Mouse (Mus musculus) splenic B cell, adult 2 months (primary cell): ENCODE measurements at regions not wholly inside any gene's neighbourhood (a gene's known extent, or its start where the extent isn't known, plus 50 kb on each side); places are given as distances from the start of the nearest gene placed in this dataset.

Experiments
- DNase-seq: peaks from one replicate; pipeline ENCODE4 v3.0.0-alpha.2; 2011; ENCODE audit warnings: low read depth, low spot score
- H3K27me3 ChIP-seq: 2 replicates; pipeline ENCODE4 v1.6.1; 2012; ENCODE audit warnings: mild to moderate bottlenecking, low read length, moderate library complexity, mixed read lengths; ENCODE audit not compliant: control insufficient read depth, poor library complexity, insufficient read depth, severe bottlenecking
- H3K36me3 ChIP-seq: 2 replicates; pipeline ENCODE4 v1.6.1; 2012; ENCODE audit warnings: mild to moderate bottlenecking, low read length, moderate library complexity, mixed read lengths; ENCODE audit not compliant: control insufficient read depth, poor library complexity, insufficient read depth, severe bottlenecking

DNA sequence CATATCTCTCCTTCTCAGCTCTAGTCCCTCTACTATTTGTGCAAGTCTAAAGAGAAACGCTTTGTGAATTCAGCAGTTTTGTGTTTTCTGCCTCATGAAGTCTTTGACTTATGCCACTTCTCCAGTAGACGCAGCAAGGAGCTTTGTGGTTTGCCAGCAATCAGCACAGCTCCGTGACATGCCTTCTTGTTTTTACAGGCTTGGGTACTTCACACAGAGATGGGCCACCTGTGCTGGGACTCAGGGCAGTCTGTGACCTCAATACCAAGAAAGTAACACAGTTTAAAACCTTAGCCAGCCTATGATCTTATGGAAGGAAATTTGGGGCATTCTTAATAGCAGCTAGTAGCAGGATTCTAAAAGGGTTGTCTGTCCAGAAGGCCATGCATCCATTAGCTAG is 248.4 kb upstream of the Gk2 start:
- H3K36me3 ChIP-seq, result no peaks in the 10 kb centered on the region
- DNase-seq, result no peak

DNA sequence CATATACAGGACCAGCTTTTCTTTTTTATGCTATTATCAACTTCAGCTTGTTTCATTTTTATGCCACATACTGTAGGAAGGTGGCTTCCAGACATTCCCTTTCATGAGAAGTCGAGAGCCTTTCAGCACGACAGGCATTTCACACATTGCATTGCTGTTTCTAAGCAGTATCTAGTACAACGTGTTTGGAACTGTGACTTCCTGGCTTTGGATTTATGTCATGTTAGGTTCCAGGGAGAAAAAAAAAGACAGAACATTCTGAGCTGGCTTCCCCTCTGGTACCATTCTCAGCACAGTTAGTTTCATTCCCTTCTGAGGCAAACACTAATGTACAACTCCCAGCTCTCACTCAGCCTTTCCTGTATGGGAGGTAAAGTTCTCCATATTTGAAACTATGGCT is 243.7 kb upstream of the Gk2 start:
- DNase-seq, result no peak
- Histone ChIP-seq H3K27me3 (0 out of 2 replicates have a peak, but pooled peaks cover 1% of the 10 kb centered on the region), H3K36me3 (no peaks in the 10 kb centered on the region)

More for the DNA sequence above, 248.4 kb upstream of the Gk2 start:
- 0 out of 2 replicates have a peak, but pooled peaks cover 1% of the 10 kb centered on the region for H3K27me3 ChIP-seq

DNA sequence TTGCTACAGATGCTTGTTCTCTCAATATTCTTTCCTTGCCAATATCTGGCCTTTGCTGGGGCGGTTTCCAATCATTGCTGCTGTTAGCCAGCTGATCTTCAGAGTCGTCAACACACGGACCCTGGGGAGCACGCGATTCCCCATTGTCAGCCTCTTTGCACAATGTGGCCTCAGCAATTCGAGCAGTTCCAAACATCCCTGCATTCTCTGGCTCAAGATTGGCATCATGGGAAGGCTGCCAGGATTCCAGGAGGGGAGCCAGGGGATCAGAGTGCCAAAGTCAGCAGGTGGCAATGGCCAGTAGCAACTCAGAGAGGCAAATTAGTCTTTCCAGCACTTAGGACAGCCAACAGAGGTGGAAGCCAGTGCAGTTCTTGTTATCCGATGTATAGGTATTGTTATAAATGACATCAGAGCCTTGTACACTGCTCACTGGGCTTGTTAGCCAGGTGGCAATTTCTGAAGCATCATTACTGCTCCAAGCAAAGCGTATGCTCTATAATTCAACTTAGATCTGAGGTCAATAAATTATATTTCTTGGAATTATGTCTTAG is 240.8 kb upstream of the Gk2 start:
- Histone ChIP-seq H3K27me3 (no peaks in the 10 kb centered on the region), H3K36me3 (no peaks in the 10 kb centered on the region)
- no peak for DNase-seq

DNA sequence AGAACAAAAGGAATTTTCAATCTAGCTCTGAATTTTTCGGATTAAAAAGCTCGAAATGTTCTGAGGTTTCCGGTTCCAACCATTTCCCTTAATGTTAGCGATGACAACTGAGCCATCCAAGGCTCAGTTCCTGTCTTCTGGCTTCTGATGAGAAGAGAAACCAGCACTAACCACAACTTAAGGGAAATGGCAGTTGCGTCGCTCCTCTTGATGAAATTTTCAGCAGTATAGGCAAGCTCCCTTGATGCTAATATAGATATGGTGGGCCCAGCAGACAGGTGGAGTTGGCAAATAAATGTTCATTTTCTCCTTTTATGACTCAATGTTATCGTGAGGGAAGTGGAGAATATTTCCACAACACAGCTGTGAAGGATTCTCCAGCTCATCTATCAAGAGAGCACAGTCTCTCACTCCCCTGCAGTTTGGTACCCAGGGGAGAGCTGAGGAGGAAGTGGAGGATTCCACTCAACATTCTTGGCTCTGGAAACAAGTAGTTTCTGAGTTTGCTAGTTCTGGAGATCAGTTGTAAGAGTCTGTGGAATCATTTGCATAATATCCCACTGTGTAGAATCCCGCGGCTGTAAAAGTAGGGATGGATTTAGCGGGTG is 236.6 kb upstream of the Gk2 start:
- H3K36me3 ChIP-seq, result no peaks in the 10 kb centered on the region
- peak; percentile 4 for DNase-seq
- no peaks in the 10 kb centered on the region for H3K27me3 ChIP-seq

DNA sequence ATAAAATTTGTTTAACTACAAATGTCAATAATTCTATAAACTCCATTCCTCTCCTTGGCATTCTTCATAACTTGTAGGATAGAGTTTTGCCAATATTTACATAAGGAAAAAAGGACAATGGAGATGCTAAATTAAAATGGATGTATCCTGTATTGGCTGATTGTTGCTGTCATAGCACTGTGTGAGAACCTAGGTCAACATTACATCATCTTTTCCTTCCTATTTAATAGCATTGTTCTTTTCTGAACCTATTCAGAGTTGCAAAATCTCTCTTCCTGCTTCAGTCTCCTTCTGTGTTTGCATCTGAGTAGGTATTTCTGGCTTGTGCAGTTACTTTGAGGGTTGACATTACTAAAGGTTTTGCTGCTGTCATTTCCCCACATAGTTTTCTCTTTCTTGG is 228.6 kb upstream of the Gk2 start:
- H3K36me3 ChIP-seq, result no peaks in the 10 kb centered on the region
- H3K27me3 ChIP-seq, result no peaks in the 10 kb centered on the region
- no peak for DNase-seq

DNA sequence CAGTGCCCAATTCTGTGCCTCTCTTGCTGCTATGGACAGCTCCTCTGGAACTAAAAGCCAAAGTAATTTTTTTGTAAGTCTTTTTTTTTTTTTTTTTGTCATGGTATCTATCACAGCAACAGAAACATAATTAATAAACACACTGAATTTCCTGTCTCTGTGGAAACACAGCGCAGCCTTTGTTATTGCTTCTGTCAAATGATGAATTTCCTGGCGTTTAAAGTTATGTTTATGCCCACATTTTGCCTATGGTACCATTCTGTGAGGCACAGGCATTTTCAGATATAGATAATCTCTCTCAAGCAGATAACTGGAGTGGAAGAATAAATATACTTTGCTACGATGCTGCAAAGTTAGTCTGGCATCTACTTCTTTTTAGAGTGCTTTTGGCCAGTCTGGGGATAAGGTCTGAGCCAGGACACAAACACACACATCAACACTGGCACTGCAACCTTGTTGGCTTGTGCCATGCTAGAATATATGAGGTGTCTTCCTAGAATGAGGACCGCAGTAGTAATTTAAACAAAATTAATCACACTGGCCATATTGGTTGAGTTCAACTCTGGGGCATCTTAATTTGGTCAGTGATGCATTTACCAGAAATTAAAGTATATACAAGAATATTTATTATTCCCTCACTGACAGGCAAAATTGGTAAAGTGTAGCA is 227.9 kb upstream of the Gk2 start:
- no peaks in the 10 kb centered on the region for H3K36me3 ChIP-seq
- DNase-seq, result no peak
- H3K27me3 ChIP-seq, result no peaks in the 10 kb centered on the region

DNA sequence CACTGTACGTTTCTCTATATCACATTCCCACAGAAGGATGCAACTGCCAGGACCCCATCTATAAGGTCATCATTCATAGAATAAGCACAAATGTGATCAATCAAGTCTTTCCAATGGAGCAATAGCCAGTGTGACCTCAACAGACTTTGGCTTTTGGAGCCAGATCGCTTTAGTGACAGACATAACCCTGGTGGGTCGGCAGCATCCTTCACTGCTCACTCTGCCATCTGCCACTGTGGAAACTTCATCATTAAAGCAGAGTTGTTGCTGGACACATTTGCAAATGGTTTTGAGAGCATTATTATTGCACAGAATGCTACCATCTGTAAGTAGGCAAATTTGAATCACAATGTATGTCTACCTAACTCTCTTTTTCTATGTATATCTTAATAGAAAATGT is 212.9 kb upstream of the Gk2 start:
- Histone ChIP-seq H3K27me3 (no peaks in the 10 kb centered on the region), H3K36me3 (no peaks in the 10 kb centered on the region)
- no peak for DNase-seq

DNA sequence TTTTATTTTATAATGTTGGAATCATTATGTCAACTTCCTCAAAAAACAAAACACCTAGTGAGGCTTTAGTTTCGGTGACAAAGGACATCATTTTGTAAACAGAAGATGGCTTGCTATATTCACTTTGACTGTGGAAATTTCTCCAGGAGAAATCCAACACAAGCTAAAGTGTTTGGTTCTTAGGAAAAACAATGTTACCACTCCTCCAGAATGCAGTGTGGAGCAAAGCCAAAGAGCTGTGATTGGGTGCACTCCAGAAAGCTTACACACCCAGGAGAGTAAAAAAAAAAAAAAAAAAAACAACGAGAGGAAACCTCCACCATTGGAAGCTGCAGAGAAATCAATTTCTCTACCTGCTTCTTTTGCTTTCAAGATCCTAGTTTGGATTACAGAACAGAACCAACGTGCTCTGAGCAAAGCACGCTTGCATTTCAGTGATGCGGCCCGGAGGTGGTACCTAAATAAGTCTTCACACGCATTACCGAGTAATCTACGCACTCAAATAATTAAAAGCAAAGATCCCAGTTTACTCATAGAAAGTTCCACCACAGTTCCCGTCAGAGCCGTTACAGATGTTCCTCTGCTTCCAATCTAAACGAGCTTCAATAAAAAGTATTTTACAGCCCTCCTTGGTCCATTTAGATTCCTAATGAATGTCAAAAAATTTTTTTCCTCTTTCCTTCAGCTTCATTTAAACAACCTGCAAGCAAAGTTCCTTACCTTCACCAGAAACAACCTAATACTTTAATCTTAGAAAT is 199.5 kb upstream of the Gk2 start:
- Histone ChIP-seq H3K27me3 (no peaks in the 10 kb centered on the region), H3K36me3 (no peaks in the 10 kb centered on the region)
- no peak for DNase-seq

DNA sequence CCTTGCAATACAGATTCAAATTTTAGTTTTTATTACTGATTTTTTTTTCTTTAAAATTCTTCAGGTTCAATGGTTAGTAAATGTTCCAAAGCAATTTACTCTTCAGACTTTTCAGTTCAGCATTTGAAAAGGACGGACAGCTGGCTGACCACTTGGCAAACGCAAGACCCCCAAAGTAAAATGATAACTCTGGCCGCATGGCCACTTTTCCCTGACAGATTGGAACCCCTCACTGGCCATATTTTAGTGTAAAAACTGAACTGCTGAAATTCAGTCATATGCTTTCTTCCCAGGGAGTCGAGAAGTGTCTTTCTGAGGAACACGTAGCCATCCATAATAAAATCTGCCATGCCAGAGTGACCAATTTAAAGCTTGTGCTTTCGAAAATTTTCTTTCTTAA is 198.4 kb upstream of the Gk2 start:
- DNase-seq, result no peak
- no peaks in the 10 kb centered on the region for H3K27me3 ChIP-seq
- no peaks in the 10 kb centered on the region for H3K36me3 ChIP-seq

DNA sequence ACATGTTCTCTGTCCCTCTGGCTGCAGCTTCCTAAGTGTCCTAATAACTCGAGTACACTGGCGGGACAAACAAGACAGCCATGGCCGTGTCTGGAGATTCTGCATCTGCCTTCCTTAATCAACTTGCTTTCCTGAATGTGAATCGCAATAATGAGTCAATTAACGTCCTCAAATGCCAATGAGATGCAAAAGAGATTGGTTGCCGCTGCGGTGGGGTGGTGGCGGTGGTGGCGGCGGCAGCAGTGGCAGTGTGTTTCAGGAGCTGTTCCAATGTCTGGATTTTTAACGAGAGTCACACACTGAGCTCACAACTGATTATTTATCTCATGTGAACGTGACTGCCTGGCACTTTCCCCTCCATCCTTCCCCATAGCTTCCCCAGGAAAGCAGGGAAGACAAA is 197.6 kb upstream of the Gk2 start:
- no peak for DNase-seq
- H3K27me3 ChIP-seq, result no peaks in the 10 kb centered on the region
- no peaks in the 10 kb centered on the region for H3K36me3 ChIP-seq

DNA sequence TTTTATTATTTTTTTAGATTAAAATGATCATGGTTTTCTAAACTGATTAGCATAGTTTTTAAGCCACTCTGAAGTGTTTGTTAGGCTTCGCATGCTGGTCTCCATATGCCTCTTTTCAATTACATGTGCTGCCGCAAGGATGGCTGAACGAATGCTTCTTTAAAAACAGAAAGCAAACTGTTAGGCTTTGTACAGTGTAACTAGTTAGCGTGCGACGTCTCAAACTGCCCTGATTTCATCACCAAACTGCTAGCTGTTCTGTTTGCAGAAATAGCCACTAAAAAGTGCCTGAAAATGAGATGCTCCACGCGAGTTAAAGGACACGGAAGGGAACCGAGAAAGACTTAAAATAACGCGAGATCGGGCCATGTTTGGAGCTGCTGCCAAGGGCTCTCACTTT is 185.4 kb upstream of the Gk2 start:
- no peaks in the 10 kb centered on the region for H3K27me3 ChIP-seq
- no peaks in the 10 kb centered on the region for H3K36me3 ChIP-seq
- no peak for DNase-seq

DNA sequence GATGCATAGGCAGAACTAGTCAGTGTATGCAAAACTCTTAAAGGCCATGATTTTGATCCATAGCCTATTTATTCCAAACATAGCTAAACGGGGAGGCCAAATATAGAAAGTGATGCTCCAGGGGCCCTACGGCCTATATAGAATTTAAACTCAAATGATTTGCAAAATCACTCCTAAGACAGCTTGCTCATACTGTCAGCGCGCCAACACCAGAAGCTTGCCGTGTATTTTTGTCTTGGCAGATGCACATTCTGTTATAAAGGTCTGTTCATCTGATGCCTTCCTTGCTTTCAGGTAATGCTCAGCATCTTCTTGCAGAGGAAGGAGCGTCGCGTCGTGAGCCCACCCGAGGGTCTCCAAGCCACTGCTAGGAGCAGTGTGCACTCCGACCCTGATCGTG is 184.8 kb upstream of the Gk2 start:
- Histone ChIP-seq H3K27me3 (no peaks in the 10 kb centered on the region), H3K36me3 (no peaks in the 10 kb centered on the region)
- DNase-seq, result no peak

DNA sequence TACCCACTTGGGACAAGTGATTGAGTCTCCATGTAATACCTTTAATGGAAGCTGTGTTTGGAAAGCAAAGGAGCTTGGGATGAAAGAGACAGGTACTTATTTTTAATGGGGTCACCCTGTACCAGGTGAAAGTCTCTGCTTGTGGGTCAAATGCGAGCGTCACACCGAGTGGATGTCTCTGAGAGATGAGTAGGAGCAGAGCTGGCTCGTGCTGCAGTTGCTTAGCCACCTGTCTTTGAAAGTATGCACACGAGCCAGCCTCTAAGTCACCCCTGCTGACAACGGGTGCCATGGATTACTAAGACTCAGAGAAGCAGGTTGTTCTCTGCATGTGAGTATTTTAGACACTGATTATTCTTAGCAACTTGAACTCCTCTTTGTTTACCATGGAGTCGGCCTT is 179.5 kb upstream of the Gk2 start:
- no peak for DNase-seq
- H3K36me3 ChIP-seq, result no peaks in the 10 kb centered on the region
- H3K27me3 ChIP-seq, result no peaks in the 10 kb centered on the region; the same call in 1 of the 2 replicates

DNA sequence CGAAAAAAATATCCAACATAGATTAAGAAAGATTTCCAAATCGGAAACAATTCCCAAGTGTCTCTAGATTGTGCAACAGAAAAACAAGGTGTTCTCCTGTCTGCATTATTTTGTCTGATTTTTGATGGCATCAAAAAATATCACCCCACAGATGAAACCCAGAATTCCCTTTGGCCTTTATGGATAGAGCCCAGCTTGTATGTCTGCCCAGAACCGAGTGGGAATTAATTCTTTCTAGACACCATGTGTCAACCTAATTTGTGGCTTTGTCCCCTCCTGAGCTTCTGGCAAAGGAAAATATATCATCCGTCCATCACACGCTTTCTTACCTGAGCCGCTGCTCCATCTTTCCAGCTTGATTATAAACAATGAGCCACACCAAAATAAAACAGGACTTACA is 176.9 kb upstream of the Gk2 start:
- H3K36me3 ChIP-seq, result no peaks in the 10 kb centered on the region
- DNase-seq, result no peak
- H3K27me3 ChIP-seq, result no peaks in the 10 kb centered on the region; the same call in 1 of the 2 replicates

DNA sequence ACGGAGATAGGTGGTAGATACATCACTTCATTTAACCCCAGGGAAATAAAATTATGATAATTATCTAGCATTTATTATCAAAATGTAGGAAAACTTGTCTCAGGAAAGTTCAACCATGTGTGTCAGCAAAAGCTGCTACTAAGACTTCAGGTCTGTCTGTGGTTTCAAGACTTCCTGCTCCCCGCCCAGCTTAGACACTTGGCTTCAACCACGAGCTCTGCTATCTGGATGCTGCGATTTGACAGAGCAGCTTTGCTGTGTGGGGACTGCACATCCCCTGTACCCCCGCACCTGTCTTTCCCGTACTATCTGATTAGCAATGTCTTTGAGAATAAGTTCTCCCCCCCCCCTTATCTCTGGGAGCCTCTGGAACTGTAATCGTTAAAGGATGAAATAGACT is 176.0 kb upstream of the Gk2 start:
- H3K27me3 ChIP-seq, result no peaks in the 10 kb centered on the region; the same call in 1 of the 2 replicates
- DNase-seq, result peak; percentile 31
- H3K36me3 ChIP-seq, result no peaks in the 10 kb centered on the region
